Mouse (Mus musculus): ENCODE data around the gene Gm47985. TPM values are rescaled to one million over a fixed set of nuclear protein-coding genes. Genes with fewer than 3 reads are reported as not detected.

Gene Gm47985
- not detected for polyA plus RNA-seq (2015; fragmentation: Illumina TruSeq; extraction: RNeasy Lipid Tissue Mini Kit (QIAGEN cat#74804); ENCODE audit: insufficient read depth, low read depth, low replicate concordance)

DNA sequence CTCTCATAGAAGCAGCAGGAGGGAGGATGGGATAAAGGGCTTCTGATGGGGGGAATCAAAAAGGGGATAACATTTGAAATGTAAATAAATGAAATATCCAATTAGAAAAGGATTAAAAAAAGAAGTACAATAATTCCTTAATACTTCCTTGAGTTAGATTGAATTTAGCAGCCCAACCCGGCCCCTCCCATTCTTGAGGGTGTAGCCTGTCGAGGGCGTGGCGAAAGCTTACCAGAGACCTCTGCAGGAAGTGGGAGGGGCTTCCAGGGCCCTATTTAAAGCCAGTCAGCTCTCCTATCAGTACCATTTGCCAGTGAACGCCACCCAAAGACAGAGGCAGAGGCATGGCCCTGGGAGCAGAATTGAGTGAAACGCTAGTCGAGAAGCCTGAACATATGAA, at the start of gene Gm47985:
TSS of gene Gm47985 (plus strand) at position 272 of the 400 bp plus-strand sequence.

DNA sequence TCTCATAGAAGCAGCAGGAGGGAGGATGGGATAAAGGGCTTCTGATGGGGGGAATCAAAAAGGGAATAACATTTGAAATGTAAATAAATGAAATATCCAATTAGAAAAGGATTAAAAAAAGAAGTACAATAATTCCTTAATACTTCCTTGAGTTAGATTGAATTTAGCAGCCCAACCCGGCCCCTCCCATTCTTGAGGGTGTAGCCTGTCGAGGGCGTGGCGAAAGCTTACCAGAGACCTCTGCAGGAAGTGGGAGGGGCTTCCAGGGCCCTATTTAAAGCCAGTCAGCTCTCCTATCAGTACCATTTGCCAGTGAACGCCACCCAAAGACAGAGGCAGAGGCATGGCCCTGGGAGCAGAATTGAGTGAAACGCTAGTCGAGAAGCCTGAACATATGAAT, 9.7 kb downstream of the Gm47985 start, which contains the start of gene Gm8947:
TSS of gene Gm8947 (plus strand) at position 302 of the 400 bp plus-strand sequence.

DNA sequence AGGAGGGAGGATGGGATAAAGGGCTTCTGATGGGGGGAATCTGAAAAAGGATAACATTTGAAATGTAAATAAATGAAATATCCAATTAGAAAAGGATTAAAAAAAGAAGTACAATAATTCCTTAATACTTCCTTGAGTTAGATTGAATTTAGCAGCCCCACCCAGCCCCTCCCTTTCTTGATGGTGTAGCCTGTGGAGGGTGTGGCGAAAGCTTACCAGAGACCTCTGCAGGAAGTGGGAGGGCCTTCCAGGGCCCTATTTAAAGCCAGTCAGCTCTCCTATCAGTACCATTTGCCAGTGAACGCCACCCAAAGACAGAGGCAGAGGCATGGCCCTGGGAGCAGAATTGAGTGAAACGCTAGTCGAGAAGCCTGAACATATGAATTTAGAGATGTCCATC, 15.8 kb downstream of the Gm47985 start, which contains the start of gene Gm47995:
TSS of gene Gm47995 (plus strand) at position 329 of the 400 bp plus-strand sequence.

DNA sequence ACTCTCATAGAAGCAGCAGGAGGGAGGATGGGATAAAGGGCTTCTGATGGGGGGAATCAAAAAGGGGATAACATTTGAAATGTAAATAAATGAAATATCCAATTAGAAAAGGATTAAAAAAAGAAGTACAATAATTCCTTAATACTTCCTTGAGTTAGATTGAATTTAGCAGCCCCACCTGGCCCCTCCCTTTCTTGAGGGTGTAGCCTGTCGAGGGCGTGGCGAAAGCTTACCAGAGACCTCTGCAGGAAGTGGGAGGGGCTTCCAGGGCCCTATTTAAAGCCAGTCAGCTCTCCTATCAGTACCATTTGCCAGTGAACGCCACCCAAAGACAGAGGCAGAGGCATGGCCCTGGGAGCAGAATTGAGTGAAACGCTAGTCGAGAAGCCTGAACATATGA, 21.5 kb downstream of the Gm47985 start, which contains the start of gene 3110040M04Rik:
TSS of gene 3110040M04Rik (plus strand) at position 304 of the 400 bp plus-strand sequence.

DNA sequence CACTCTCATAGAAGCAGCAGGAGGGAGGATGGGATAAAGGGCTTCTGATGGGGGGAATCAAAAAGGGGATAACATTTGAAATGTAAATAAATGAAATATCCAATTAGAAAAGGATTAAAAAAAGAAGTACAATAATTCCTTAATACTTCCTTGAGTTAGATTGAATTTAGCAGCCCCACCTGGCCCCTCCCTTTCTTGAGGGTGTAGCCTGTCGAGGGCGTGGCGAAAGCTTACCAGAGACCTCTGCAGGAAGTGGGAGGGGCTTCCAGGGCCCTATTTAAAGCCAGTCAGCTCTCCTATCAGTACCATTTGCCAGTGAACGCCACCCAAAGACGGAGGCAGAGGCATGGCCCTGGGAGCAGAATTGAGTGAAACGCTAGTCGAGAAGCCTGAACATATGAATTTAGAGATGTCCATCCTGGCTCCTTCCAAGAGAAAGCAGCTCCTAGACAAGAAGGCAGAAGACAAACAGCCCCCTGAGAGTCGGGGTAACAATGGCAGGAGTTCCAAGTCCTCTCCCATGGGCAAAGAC, 27.6 kb downstream of the Gm47985 start, which contains the start of gene Gm47996:
TSS of gene Gm47996 (plus strand) at position 308 of the 532 bp plus-strand sequence.

Other genes with a start within 250 kb of the Gm47985 start
- 1.3 TPM for gene Hmcn1, start 189.1 kb upstream of the Gm47985 start, polyA plus RNA-seq (2015; fragmentation: Illumina TruSeq; extraction: RNeasy Lipid Tissue Mini Kit (QIAGEN cat#74804); ENCODE audit: insufficient read depth, low read depth, low replicate concordance)
- gene Gm8947, start 9.8 kb downstream of the Gm47985 start, polyA plus RNA-seq (2015; fragmentation: Illumina TruSeq; extraction: RNeasy Lipid Tissue Mini Kit (QIAGEN cat#74804); ENCODE audit: insufficient read depth, low read depth, low replicate concordance): not detected
- gene Gm47995, start 15.9 kb downstream of the Gm47985 start, polyA plus RNA-seq (2015; fragmentation: Illumina TruSeq; extraction: RNeasy Lipid Tissue Mini Kit (QIAGEN cat#74804); ENCODE audit: insufficient read depth, low read depth, low replicate concordance): not detected
- not detected for gene 3110040M04Rik, start 21.6 kb downstream of the Gm47985 start, polyA plus RNA-seq (2015; fragmentation: Illumina TruSeq; extraction: RNeasy Lipid Tissue Mini Kit (QIAGEN cat#74804); ENCODE audit: insufficient read depth, low read depth, low replicate concordance)
- not detected for gene Gm47996, start 27.6 kb downstream of the Gm47985 start, polyA plus RNA-seq (2015; fragmentation: Illumina TruSeq; extraction: RNeasy Lipid Tissue Mini Kit (QIAGEN cat#74804); ENCODE audit: insufficient read depth, low read depth, low replicate concordance)
- 85.0 TPM for gene Ivns1abp, start 161.9 kb downstream of the Gm47985 start, polyA plus RNA-seq (2015; fragmentation: Illumina TruSeq; extraction: RNeasy Lipid Tissue Mini Kit (QIAGEN cat#74804); ENCODE audit: insufficient read depth, low read depth, low replicate concordance)
- 9.3 TPM for gene Swt1, start 245.9 kb downstream of the Gm47985 start, polyA plus RNA-seq (2015; fragmentation: Illumina TruSeq; extraction: RNeasy Lipid Tissue Mini Kit (QIAGEN cat#74804); ENCODE audit: insufficient read depth, low read depth, low replicate concordance)
- gene Trmt1l, start 246.0 kb downstream of the Gm47985 start, polyA plus RNA-seq (2015; fragmentation: Illumina TruSeq; extraction: RNeasy Lipid Tissue Mini Kit (QIAGEN cat#74804); ENCODE audit: insufficient read depth, low read depth, low replicate concordance): 9.4 TPM

Data from pancreas, adult 10 weeks (tissue).